Mouse (Mus musculus) retina, embryonic 14.5 days (tissue): Measurements from ENCODE around the gene Napsa.
A peak's percentile ranks its signal among the peaks of the same experiment; 100 is the strongest.

Experiments
- DNase-seq: peaks from one replicate; pipeline ENCODE4 v3.0.0-alpha.2; 2015; ENCODE audit warnings: low spot score

Napsa gene

DNA sequence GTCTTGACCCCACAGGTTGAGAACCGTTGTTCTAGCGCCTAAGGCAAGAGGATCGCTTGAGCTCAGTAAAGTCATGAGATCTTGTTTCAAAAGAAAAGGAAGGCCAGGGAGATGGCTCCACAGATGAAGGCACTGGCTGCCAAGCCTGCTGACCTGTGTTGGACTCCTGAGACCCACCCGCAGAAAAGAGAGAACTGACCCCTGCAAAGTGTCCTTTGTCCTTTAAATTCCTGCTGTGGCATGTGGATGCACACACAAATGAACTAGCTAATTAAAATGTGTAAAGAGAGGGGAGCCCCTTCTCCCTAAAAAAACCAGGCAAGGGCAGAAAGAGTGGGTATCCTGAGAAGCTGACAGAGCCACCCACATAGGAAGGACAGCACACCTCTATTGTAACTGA is 369 bp upstream of the Napsa start:
- DNase-seq: no peak

GRCm38 (mm10) chr7:44572956-44573484 is 840 bp downstream of the Napsa start:
- DNase-seq: no peak

DNA sequence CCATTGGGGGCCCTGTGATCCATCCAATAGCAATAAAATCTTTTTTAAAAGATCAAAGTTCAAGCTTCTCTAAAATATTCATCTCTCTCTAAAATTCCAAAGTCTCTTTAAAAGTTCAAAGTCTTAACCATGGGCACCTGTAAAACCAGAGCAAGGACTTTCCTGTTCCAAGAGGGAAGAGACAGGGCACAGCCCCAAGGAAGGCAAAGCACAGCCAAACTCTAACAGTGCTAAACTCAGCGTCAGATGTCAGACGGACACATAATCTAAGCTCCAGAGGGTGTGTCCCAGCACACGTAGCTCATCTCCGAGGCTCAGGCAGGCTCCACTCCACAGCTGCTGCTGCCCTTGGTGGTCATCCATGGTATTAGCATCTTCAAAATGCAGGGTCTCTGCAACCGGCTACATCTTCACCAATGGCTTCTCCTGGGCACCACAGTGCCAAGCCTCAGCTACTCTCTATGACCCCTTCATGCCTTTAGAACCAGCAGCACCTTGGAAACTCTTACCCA is 4.2 kb downstream of the Napsa start:
- DNase-seq: no peak

DNA sequence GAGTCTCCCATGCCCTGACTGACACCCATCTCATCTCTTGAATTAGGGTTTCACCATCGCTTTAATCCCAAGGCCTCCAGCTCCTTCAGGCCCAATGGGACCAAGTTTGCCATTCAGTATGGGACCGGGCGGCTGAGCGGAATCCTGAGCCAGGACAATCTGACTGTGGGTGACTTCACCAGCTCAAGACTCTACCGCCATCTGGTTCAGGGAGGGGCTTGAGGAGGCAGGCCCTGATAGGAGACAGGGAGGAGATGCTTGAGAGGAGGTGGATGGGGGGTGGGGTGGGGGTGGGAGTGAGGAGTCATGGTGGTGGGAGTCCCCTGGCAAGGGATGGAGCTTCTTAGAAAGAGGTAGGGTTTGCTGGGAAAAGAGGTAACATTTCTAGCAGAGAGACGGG is 9.5 kb downstream of the Napsa start:
- no peak for DNase-seq

GRCm38 (mm10) chr7:44582709-44583108 is 10.5 kb downstream of the Napsa start:
- no peak for DNase-seq

GRCm38 (mm10) chr7:44583146-44583545 is 11.0 kb downstream of the Napsa start:
- DNase-seq: no peak

GRCm38 (mm10) chr7:44584265-44584804 is 12.2 kb downstream of the Napsa start:
- DNase-seq: no peak

DNA sequence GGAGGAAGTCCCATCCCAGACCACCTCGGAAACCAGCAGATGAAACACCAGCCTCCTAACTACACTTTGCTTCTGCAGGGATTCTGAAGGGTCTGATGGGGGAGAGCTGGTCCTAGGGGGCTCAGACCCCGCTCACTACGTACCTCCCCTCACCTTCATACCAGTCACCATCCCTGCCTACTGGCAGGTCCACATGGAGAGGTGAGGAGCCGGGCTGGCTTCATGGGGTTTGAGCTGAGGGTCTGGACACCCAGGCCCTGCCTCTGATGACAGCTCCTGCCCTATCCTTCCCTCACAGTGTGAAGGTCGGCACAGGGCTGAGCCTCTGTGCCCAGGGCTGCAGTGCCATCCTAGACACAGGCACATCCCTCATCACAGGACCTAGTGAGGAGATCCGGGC is 12.7 kb downstream of the Napsa start:
- DNase-seq: no peak

DNA sequence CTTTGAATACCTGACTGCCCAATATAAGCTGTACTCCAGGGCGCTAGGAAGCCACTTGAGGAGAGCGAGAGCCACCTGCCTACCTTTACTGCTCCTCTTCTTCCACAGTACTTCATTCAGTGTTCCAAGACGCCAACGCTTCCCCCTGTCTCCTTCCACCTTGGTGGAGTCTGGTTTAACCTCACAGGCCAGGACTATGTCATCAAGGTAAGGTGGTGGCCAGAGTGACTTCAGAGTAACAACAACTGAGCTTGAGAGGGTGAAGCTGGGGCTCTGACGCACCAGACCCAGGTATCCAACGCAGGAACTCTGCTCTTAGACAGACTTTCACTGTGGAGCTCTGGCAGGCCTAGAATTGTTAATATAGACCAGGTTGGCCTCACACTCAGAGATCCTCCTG is 13.4 kb downstream of the Napsa start:
- no peak for DNase-seq

DNA sequence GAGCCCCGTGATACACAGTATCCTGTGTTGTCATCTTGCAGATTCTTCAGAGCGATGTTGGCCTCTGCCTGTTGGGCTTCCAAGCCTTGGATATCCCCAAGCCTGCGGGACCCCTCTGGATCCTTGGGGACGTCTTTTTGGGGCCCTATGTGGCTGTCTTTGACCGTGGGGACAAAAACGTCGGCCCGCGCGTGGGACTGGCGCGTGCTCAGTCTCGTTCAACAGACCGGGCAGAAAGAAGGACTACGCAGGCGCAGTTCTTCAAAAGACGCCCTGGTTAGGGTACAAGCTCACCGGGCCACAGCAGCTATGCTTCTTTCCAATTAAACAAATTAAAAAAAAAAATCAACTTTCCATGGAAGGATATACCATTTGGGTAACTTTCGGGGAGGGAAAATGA is 14.3 kb downstream of the Napsa start:
- peak; percentile 72 for DNase-seq

DNA sequence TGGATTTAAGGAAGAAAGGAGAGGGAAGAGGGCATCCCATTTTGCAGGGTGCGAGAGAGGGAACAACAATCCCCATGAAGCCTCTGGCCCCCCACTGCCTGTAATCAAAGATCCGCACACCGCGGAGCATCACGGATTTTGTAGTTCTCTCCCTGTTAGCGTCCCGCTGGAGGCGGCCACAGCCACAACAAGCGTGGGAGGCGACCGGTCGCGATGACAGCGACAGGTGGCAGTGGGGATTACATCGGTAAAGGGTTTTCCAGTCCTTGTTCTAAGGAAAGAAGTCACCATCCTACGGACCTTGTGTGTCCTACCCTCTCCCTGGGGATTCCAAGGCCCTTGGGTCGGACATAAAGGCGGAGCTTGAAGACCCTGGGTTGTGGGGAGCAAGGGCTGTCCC is 14.8 kb downstream of the Napsa start:
- peak; percentile 85 for DNase-seq

DNA sequence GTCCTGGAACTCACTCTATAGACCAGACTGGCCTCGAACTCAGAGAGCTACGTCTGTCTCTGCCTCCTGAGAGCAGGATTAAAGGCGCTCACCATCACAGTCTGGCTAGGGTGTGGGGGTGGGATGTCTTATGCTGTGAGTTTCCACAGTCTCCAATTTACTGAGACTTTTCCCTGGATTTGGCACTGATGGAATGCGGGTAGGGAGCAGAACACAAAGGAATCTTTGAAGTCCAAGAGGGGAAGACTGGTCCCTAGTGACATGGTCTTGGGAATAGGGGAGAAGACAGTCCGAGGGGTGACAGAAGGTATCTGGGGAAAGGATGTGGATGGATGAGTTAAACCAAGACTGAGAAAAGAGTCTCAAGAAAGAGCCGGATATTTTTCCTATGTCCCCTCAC is 15.5 kb downstream of the Napsa start:
- no peak for DNase-seq

DNA sequence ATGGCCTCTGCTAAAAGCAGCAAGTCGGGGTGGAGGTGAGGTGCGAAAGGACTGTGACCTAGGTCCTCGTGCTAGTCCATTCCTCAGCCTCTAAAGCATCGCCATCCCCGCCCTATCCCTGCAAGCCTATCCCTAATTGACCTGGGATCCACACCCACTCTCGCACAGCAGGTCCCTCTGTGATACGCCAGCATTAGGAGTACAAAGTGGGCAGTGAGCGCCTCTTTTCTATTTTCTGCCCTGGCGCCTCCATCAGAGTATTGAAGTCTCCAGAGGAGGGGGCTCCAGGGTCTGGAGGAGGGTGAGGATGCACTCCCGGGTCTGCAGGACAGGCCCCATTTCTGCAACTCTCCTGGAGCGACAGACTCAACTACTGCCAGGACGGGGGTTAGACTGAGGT is 16.2 kb downstream of the Napsa start:
- DNase-seq: no peak

DNA sequence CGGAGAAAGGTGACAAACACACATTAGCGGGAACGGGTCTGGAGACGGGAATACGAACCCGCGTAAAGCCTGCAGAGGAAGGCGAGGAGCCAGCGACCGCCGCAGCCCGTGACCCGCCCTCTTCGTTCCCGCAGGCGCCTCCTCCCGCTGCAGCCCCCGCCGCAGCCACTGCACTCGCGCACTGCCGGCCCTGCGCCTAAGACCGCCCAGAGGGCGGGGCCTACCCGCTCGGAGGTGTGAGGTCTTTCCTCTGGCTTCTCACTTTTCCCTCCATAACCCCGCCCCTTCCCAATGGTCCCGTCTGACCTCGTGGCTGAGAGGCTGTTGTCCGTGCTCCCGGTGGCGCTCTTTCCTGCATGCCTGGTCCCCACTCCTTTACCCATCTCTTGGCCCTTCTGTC is 17.0 kb downstream of the Napsa start:
- peak; percentile 81 for DNase-seq

DNA sequence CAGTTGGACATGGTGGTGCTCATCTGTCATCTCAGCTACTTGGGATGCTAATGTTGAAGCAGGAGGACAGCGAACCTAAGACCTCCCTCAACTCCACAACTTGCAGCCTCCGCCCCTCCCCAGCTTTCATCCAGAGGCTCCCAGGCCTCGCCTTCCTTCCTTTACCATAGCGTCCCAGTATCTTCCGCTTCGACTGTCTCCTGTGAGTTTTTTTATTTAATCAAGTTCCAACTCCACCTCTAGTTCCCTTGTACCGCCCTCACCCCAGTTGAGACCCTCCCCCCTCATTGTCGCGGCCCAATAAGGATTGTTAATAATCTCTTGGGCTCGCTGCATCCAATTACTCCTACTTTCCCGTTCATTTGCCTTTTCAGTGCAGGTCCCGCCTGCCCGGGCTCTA is 17.8 kb downstream of the Napsa start:
- no peak for DNase-seq

- DNase-seq: peak; percentile 93
Observed at GRCm38 (mm10) chr7:44590402-44591347, 18.5 kb downstream of the Napsa start, which contains the start of gene Kcnc3. Kcnc3 (plus strand) TSS chr7:44590664.

DNA sequence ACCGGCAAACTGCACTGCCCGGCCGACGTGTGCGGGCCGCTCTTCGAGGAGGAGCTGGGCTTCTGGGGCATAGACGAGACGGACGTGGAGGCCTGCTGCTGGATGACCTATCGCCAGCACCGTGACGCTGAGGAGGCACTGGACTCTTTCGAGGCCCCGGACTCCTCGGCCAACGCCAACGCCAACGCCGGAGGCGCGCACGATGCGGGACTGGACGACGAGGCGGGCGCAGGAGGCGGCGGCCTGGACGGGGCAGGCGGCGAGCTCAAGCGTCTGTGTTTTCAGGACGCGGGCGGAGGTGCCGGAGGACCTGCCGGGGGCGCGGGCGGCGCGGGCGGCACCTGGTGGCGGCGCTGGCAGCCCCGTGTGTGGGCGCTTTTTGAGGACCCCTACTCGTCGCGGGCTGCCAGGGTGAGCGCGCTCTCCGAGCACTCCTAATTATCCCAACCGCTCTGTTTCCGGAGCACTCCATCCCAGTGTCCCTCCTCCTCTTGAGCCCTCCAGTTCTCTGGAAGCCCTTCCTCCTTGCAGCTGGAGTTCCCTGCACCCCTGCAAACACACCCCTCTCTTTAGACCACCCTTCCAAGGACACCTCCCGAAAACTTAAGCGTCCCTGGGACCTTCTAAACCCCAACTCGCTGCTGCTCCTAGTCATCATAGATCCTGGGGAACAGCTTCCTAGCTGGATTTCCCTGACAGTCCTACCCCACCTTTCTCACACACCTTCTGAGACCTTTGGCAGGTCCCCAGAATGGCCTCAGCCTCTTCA is 19.4 kb downstream of the Napsa start:
- no peak for DNase-seq

- DNase-seq: no peak
Observed at GRCm38 (mm10) chr7:44593051-44593450, 20.9 kb downstream of the Napsa start.

DNA sequence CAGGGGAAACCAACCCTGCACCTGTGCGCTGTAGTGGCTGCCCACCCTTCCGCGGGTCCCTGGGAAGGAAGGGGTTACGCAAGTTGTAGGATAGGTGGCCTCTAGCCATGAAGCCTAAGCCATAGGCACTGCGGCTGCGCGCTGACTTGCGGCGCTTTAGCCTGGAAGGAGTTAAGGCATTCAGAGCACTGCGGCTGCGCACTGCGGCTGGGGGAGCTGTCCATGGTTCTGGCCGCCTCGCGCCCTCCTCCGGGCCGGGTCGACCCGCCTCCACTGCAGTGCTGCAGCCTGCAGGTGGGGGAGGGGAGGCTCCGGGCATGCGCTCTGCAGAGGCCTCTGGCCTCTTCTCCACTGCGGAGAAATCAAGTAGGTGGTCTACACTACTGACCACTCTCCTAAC is 21.6 kb downstream of the Napsa start:
- peak; percentile 95 for DNase-seq

- DNase-seq: no peak
Observed at GRCm38 (mm10) chr7:44594291-44594690, 22.1 kb downstream of the Napsa start.

DNA sequence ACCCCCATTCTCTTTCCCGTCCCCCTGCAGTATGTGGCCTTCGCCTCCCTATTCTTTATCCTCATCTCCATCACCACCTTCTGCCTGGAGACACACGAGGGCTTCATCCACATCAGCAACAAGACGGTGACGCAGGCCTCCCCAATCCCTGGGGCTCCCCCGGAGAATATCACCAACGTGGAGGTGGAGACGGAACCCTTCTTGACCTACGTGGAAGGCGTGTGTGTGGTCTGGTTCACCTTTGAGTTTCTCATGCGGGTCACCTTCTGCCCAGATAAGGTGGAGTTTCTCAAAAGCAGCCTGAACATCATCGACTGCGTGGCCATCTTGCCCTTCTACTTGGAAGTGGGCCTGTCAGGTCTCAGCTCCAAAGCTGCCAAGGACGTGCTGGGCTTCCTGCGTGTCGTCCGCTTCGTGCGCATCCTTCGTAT is 23.0 kb downstream of the Napsa start:
- DNase-seq: no peak

DNA sequence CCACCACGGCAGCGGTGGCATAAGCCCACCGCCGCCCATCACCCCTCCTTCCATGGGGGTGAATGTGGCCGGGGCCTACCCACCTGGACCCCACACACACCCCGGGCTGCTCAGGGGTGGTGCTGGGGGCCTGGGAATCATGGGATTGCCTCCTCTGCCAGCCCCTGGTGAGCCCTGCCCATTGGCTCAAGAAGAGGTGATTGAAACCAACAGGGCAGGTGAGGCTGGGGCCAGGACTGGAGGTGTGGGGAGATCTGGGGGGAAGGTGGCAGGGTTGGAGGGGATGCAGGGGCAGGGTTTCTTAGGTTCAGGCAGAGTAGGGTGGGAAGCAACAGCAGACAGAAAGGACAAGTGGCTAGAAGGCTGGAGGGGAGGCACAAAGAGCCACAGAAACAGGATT is 23.9 kb downstream of the Napsa start:
- no peak for DNase-seq
